Mouse (Mus musculus) midbrain, embryonic 12.5 days (tissue): ENCODE results near the gene Sgsm1. TPM values are rescaled to one million over a fixed set of nuclear protein-coding genes. Genes with fewer than 3 reads are reported as not detected.

Experiments
- ATAC-seq: fragments of 200-750 bp; cut with Nextera tagmentation; 2 replicates; pipeline ENCODE4 v1.8.0; 2017; ENCODE audit warnings: low read depth, moderate TSS enrichment, moderate library complexity; ENCODE audit not compliant: low FRiP score
- H3K27ac ChIP-seq: fragments of 300-500 bp; sonication (generic); replicated peaks from 2 replicates; pipeline ENCODE4 v1.5.1; 2016; ENCODE audit warnings: mild to moderate bottlenecking
- H3K27me3 ChIP-seq: fragments of 300-500 bp; sonication (generic); 2 replicates; pipeline ENCODE4 v1.6.1; 2016; ENCODE audit warnings: mild to moderate bottlenecking
- H3K36me3 ChIP-seq: fragments of 300-500 bp; sonication (generic); 2 replicates; pipeline ENCODE4 v1.6.1; 2016
- H3K4me1 ChIP-seq: fragments of 300-500 bp; sonication (generic); 2 replicates; pipeline ENCODE4 v1.6.1; 2016
- H3K4me2 ChIP-seq: fragments of 300-500 bp; sonication (generic); replicated peaks from 2 replicates; pipeline ENCODE4 v1.6.1; 2016; ENCODE audit warnings: mild to moderate bottlenecking, moderate library complexity
- H3K4me3 ChIP-seq: fragments of 300-500 bp; sonication (generic); 2 replicates; pipeline ENCODE4 v1.5.1; 2016; ENCODE audit warnings: mild to moderate bottlenecking
- H3K9ac ChIP-seq: fragments of 300-500 bp; sonication (generic); replicated peaks from 2 replicates; pipeline ENCODE4 v1.6.1; 2016; ENCODE audit warnings: mild to moderate bottlenecking, moderate library complexity
- H3K9me3 ChIP-seq: fragments of 300-500 bp; sonication (generic); 2 replicates; pipeline ENCODE4 v1.6.1; 2016; ENCODE audit warnings: mild to moderate bottlenecking
- WGBS: fragments of 180-500 bp; shearing (Covaris S2); methylation state at CpG from one replicate; pipeline ENCODE4 v1.1.7; 2016; 5-methylcytosine and 5-hydroxymethylcytosine counted together
- polyA plus RNA-seq: library from polyadenylated mRNA; unstranded; fragments of >200 nt; fragmentation: Nextera tagmentation; extraction: Ambion mirVana; gene quantifications from 2 replicates; pipeline ENCODE4 v1.2.1, GENCODE M21; 2016

Sgsm1 gene
- polyA plus RNA-seq, 1 experiment from 2014 or later, result 19.5 TPM

DNA sequence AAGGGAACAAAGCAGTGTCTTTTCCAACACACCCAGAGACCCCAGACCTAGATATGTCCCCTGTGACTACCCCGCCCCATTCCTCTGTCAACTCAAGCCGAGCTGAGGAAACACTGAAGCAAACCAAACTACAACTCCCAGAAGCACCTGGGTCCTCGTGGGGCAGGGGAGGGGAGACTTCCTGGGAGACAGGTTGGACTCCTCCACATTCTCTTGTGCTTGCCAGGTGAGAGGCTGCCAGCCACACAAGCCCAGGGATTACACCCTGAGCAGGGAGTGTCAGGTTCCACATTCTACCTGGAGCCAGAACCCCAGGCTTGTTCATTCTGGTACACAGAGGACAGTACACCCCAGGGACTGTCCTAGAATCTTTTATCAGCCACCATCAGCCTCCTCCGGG lies 86.7 kb downstream of the Sgsm1 start:
- Histone ChIP-seq H3K4me3 (no peak overlapping the region), H3K36me3 (no peaks in the 10 kb centered on the region), H3K27ac (no peak overlapping the region), H3K27me3 (peaks cover 13% of the 10 kb centered on the region), H3K9ac (no peak overlapping the region), H3K4me1 (peaks cover 26% of the 10 kb centered on the region), H3K9me3 (0 out of 2 replicates have a peak, but pooled peaks cover 3% of the 10 kb centered on the region), H3K4me2 (no peak overlapping the region)
- WGBS, result 65% methylated on average over 4 of the region's 4 CpGs
- ATAC-seq, result no peak

DNA sequence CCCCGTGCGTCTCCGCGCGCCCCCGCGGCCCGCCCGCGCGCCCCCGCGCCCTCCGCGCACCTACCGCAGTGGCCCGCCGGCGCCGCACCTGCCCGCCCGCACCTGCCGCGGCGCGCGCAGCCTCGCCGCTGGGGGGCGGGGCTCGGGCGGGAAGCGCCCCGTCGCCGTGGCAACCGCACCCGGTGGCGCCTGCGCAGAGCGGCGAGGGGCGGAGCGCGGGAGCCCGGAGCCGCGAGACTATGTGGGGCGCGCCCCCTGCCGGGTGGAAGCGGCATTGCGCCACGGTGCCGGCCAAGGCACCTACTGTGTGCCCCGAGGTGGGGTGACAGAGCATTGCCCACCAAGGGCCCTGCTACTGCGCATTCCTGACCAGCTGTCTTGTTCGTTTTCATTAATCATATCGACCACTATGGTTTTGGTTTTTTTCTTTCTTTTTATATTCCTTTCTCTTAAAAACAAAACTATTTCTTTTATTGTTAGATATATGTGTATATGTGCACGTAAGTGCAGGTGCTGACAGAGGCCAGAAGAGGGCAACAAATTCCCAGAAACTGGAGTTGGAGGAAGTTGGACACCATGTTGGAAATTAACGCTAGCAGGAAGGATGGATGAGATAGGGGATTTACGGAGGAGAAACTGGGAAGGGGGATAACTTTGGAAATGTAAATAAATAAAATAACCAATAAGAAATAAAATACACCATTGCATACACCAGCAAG lies 89.3 kb downstream of the Sgsm1 start, which contains the start of gene 2900026A02Rik:
TSS of gene 2900026A02Rik (minus strand) at position 90 of the 719 bp plus-strand sequence.
- Histone ChIP-seq H3K4me1 (peaks cover 20% of the 10 kb centered on the region), H3K4me3 (peak within 1 kb of the TSS; percentile 60), H3K27ac (no peak within 1 kb of the TSS), H3K27me3 (peaks cover 13% of the 10 kb centered on the region), H3K9ac (peak within 1 kb of the TSS; percentile 55), H3K4me2 (peak within 1 kb of the TSS; percentile 93), H3K36me3 (no peaks in the 10 kb centered on the region), H3K9me3 (0 out of 2 replicates have a peak, but pooled peaks cover 3% of the 10 kb centered on the region)
- ATAC-seq, result peak; percentile 25; the same call in 1 of the 2 replicates
- WGBS, result 12% methylated on average over 45 of the region's 62 CpGs

DNA sequence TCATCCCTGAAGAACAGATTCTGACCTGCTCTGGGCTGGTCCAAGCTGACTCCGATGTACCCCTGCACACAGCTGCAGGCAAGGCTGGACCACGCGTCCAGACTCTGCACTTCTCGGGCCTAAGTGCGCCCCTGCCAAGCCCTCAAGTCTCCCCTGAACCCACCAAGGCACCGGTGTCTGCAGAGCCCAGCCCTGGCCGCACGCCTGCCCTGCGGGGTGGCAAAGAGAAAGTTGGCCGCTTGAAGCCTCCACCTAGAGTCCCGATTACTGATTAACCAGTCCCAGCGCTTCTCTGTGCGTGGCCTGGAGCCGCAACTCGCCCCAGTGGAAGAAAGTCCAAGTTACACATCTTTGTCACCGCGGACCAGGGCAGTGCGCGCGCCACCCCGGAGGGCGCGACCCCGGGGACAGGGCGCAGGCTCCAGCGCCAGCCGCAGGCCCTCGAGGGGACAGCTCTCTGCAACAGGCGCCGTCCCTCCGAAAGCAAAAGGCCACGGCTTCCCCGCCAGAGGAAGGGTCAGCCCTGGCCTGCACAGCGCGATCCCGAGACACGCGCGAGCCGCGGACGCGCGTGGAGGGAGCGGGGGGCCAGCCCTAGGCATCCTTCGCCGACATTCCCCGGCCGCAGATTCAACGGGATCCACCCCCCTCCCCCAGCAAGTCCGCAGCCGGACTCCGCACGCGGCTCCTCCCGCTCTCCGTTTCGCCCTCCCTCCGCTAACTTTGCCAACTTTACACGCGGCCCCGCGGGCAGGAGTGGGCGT lies 90.0 kb downstream of the Sgsm1 start:
- peaks cover 13% of the 10 kb centered on the region for H3K27me3 ChIP-seq
- peak overlapping the region; percentile 55 for H3K9ac ChIP-seq
- no peaks in the 10 kb centered on the region for H3K36me3 ChIP-seq
- ATAC-seq, result peak; percentile 62
- H3K27ac ChIP-seq, result no peak overlapping the region
- H3K4me2 ChIP-seq, result peak overlapping the region; percentile 93
- 2% methylated on average over 54 of the region's 64 CpGs for WGBS
- 0 out of 2 replicates have a peak, but pooled peaks cover 3% of the 10 kb centered on the region for H3K9me3 ChIP-seq
- peaks cover 13% of the 10 kb centered on the region for H3K4me1 ChIP-seq
- peak overlapping the region; percentile 60 for H3K4me3 ChIP-seq

DNA sequence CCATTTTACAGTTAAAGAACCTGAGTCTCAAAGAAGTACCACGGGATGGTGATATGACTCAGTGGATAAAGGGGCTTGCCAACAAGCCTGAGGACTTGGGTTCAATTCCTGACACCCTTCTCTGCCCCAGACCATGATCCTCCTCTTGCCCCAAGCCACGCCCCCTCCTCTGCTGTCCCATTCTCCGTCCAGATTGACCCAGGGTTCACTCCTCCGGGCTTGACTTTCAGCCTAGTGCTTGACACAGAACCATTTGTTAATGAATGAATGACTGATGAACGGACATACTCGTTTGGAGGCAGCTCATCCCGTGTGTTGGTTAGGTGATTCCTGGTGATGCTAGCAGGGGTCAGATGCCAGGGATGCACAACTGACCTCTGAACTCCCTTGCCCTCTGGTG lies 90.7 kb downstream of the Sgsm1 start:
- Histone ChIP-seq H3K27me3 (peaks cover 13% of the 10 kb centered on the region), H3K9ac (no peak overlapping the region), H3K4me1 (peaks cover 7% of the 10 kb centered on the region), H3K27ac (no peak overlapping the region), H3K36me3 (no peaks in the 10 kb centered on the region), H3K9me3 (0 out of 2 replicates have a peak, but pooled peaks cover 3% of the 10 kb centered on the region), H3K4me2 (peak overlapping the region; percentile 93; the same call in 1 of the 2 replicates), H3K4me3 (no peak overlapping the region)
- WGBS, result 75% methylated on average over 7 of the region's 7 CpGs
- ATAC-seq, result no peak

DNA sequence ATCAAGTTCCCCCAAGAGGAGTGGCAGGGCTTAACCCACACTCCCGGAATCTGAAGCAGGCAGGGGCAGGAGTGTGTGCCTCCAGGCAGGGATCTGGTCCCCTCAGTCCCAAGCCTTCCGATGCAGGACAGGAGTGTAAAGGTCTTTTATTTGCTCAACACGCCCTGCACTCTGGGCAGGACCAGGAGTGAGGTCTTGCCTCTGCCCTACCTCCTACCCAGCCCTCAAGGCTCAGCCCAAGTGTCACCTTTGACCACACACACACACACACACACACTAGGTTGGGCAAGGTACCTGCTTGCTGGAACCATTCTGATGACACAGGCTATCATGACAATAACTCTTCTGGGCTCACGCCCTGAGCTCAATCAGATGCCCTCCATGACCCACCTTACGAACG lies 91.1 kb downstream of the Sgsm1 start:
- no peak for ATAC-seq
- Histone ChIP-seq H3K27ac (no peak overlapping the region), H3K4me2 (no peak overlapping the region), H3K4me1 (peaks cover 7% of the 10 kb centered on the region), H3K9ac (no peak overlapping the region), H3K27me3 (peaks cover 13% of the 10 kb centered on the region), H3K36me3 (no peaks in the 10 kb centered on the region), H3K4me3 (no peak overlapping the region), H3K9me3 (0 out of 2 replicates have a peak, but pooled peaks cover 3% of the 10 kb centered on the region)
- WGBS, result 82% methylated on average over 6 of the region's 6 CpGs

DNA sequence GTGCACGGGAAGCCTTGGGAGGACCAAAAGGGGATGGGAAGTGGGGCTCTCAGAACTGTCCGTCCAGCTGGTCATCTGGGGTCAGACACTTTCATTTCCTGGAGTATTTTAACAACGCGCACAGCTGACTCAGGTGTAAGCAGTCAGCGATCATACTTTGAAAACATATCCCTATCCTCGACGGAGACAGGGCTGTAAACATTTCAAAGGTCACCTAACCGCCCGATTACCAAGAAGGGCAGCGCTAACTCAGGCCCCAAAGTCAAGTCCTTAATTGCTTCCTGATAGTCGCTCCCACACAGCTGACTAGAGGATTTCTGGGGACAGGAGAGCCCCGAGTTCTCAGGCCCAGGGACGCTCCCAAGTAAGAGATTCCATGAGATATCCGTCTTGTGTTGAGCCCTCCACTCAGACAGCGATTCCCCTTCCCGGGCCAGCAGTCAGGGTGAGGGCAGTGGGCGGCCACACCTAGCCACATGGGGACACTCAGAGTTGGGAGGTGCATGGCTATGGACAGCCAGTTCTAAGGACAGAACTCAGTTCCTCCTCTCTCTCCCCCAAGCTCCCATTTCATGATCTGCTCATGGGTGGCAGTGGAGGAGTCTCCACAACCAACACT lies 91.9 kb downstream of the Sgsm1 start:
- no peak overlapping the region for H3K4me2 ChIP-seq
- WGBS, result 81% methylated on average over 17 of the region's 17 CpGs

DNA sequence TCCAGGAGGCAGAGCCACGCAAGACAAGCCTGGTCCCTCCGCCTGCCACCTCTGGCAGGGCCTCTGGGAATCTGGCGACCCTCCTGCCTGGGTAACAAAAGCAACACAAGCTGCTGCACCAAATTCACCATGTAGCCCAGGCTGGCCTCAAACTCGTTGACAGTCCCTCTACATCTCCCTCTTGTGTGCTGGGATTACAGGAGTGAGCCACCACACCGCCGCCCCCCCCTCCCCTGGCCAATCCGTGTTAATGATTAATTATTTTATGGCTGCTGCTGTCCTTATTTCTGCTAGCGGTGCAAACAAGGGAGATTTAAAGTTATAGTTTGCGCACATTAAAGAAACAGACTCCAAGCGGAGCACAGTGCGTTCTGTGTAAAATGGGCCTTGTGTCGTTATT lies 93.5 kb downstream of the Sgsm1 start:
- no peaks in the 10 kb centered on the region for H3K36me3 ChIP-seq
- peaks cover 7% of the 10 kb centered on the region for H3K4me1 ChIP-seq
- H3K27me3 ChIP-seq, result peaks cover 13% of the 10 kb centered on the region
- ATAC-seq, result no peak
- H3K4me2 ChIP-seq, result no peak overlapping the region
- H3K9me3 ChIP-seq, result 0 out of 2 replicates have a peak, but pooled peaks cover 3% of the 10 kb centered on the region
- H3K9ac ChIP-seq, result no peak overlapping the region
- 89% methylated on average over 12 of the region's 12 CpGs for WGBS
- no peak overlapping the region for H3K27ac ChIP-seq
- no peak overlapping the region for H3K4me3 ChIP-seq

More for the DNA sequence above, 91.9 kb downstream of the Sgsm1 start:
- no peak overlapping the region for H3K4me3 ChIP-seq
- peaks cover 13% of the 10 kb centered on the region for H3K27me3 ChIP-seq
- ATAC-seq, result no peak
- 0 out of 2 replicates have a peak, but pooled peaks cover 3% of the 10 kb centered on the region for H3K9me3 ChIP-seq
- H3K4me1 ChIP-seq, result peaks cover 7% of the 10 kb centered on the region
- no peak overlapping the region for H3K27ac ChIP-seq
- H3K9ac ChIP-seq, result no peak overlapping the region
- no peaks in the 10 kb centered on the region for H3K36me3 ChIP-seq

DNA sequence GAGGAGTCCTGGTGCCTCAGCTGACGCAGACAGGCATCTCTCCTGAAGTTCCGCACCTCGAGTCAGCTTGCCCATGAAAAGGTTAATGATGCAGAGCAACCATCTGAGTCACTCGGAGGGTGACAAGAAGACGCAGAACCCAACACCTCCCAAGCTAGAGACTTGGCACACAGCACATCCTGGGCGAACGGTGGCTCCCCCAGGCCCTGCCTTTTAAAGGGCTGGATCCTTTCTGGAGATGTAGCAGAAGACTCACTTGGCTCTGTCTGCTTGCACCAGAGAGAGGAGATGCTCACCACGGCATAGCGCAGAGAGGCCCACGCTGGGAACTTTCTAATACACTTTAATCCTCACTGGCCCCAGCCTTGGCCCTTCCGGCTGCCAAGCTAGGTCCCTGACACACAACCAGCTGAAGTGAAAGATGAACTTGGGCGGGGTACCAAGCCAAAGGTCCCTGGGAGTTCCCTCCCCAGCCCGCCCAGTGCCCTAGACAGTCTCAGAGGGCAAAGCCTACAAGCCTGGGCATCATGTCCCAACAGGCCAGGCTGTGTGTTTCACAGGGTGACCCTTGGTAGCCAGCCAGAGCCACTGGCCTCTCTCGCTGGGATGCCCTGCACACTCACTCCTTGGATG lies 94.1 kb downstream of the Sgsm1 start:
- H3K4me1 ChIP-seq, result peaks cover 7% of the 10 kb centered on the region
- no peaks in the 10 kb centered on the region for H3K36me3 ChIP-seq
- ATAC-seq, result no peak
- H3K9me3 ChIP-seq, result 0 out of 2 replicates have a peak, but pooled peaks cover 1% of the 10 kb centered on the region
- peaks cover 13% of the 10 kb centered on the region for H3K27me3 ChIP-seq
- H3K27ac ChIP-seq, result no peak overlapping the region
- no peak overlapping the region for H3K9ac ChIP-seq
- 75% methylated on average over 14 of the region's 14 CpGs for WGBS
- H3K4me3 ChIP-seq, result no peak overlapping the region
- no peak overlapping the region for H3K4me2 ChIP-seq

DNA sequence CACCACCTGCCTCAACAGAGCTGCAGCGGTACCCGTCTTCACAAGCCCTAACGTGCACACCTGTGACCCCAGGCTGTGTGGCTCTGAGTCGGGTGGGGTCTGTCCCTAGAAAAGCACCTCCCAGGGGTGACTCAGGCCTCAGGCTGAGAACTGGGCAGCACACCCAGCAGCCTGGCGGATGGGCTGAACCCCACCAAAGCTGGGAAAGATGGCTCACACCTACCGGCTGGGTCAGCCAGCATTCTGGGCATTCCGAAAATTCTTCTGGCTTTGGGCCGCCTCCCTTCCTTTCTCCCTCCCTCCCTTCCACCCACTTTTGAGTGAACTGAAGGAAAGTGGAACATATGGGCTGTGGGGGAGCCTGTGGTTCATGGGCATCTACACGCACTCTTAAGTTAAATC lies 95.0 kb downstream of the Sgsm1 start:
- Histone ChIP-seq H3K4me3 (no peak overlapping the region), H3K9ac (no peak overlapping the region), H3K36me3 (no peaks in the 10 kb centered on the region), H3K4me1 (peaks cover 4% of the 10 kb centered on the region), H3K27ac (no peak overlapping the region), H3K27me3 (peaks cover 11% of the 10 kb centered on the region), H3K4me2 (no peak overlapping the region), H3K9me3 (no peaks in the 10 kb centered on the region)
- WGBS, result 89% methylated on average over 9 of the region's 9 CpGs
- no peak for ATAC-seq

DNA sequence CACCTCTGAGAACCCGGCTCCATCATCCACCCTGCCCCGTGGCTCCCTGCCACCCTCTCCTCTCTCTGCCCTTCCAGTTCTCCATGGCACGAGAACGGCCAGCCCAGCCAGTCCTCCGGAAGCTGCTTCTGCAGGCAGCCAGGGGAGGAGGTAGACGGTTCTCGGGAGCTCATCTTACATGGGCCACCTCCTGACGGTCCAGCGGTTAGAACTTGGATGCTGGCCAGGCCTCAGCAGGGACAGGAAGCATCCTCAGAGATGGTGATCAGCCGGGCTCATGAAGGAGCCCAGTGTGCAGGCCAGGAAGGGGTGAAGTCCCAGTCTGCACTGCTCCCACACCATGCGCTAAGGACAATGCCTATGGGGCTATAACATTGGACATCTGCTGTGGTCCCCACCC lies 96.1 kb downstream of the Sgsm1 start:
- Histone ChIP-seq H3K4me1 (peaks cover 5% of the 10 kb centered on the region), H3K27ac (no peak overlapping the region), H3K4me2 (no peak overlapping the region), H3K9ac (no peak overlapping the region), H3K9me3 (no peaks in the 10 kb centered on the region), H3K4me3 (no peak overlapping the region), H3K27me3 (peaks cover 1% of the 10 kb centered on the region; the same call in 1 of the 2 replicates), H3K36me3 (no peaks in the 10 kb centered on the region)
- WGBS, result 76% methylated on average over 11 of the region's 11 CpGs
- no peak for ATAC-seq

DNA sequence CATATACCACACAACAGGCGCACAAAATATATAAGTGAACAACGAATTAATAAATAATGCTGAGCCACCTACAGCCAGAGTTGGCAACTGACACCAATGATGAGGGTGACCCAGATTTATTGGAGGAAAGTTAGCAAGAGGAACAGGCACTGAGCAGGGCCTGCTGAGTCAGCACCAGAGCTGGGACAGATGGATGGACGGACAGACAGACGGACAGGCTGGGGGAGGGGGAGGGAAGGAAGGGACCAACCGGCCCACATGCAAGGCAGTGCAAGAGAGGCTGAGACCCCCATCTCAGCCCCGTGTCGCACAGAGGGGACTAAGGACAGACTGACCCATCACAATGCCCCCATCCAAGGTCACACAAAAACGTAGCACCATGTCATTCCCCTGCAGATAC lies 96.5 kb downstream of the Sgsm1 start:
- WGBS, result 93% methylated on average over 8 of the region's 8 CpGs
- Histone ChIP-seq H3K4me3 (no peak overlapping the region), H3K4me2 (no peak overlapping the region), H3K9ac (no peak overlapping the region), H3K9me3 (no peaks in the 10 kb centered on the region), H3K27ac (no peak overlapping the region), H3K4me1 (peaks cover 9% of the 10 kb centered on the region), H3K27me3 (no peaks in the 10 kb centered on the region), H3K36me3 (no peaks in the 10 kb centered on the region)
- no peak for ATAC-seq
